Mouse (Mus musculus): ENCODE results near the gene Hs3st5. TPM values are rescaled to one million over a fixed set of nuclear protein-coding genes. Genes with fewer than 3 reads are reported as not detected.

Gene Hs3st5
- polyA plus RNA-seq, 1 experiment from 2014 or later: 0.08 TPM

DNA sequence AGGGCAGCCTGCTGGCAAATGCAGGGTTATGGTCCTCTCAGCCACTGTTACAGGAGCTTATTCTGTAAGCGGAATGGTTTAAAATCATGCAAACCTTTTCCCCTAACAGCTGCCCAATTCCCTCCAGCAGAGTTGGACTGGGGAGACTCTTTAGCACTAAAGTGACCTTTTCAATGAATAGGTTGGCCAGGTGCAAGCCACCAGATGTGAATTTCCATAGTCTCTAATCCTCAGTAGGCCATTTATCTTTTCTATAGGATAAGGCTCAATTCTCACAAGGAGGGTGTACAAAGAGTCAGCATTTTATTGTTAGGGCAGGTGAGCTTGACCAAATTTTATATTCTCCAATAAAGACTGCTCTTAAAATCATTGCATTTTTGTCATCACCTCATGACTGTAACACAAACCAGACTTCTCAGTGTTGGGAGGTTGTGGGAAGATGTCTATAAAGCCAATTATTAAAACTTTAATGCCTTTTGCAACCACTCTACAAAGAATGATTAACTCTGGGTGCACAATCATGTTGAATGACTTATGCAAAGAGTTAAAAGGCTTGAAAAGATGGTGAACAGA, 21.8 kb upstream of the Hs3st5 start:
- no peak for ATAC-seq (ENCODE audit: insufficient read depth)
- WGBS: 82% methylated on average over 1 of the region's 1 CpGs
- no peak overlapping the region for H3K27ac ChIP-seq (ENCODE audit: low read depth)
- TF ChIP-seq CTCF (IDR thresholded peaks at IDR 0.05; ENCODE audit: low read depth): no peak
- no peak overlapping the region for H3K9ac ChIP-seq
- H3K27me3 ChIP-seq (ENCODE audit: insufficient read depth, low read length): no peaks in the 10 kb centered on the region
- no peaks in the 10 kb centered on the region for H3K4me1 ChIP-seq (ENCODE audit: insufficient read depth)
- no peak overlapping the region for H3K4me3 ChIP-seq (ENCODE audit: low read depth, low read length)
- H3K36me3 ChIP-seq (ENCODE audit: insufficient read depth): no peaks in the 10 kb centered on the region
- no peak overlapping the region for H3K4me2 ChIP-seq
- no peak for DNase-seq
- no peaks in the 10 kb centered on the region for H3K9me3 ChIP-seq (ENCODE audit: low read depth, low read length)

DNA sequence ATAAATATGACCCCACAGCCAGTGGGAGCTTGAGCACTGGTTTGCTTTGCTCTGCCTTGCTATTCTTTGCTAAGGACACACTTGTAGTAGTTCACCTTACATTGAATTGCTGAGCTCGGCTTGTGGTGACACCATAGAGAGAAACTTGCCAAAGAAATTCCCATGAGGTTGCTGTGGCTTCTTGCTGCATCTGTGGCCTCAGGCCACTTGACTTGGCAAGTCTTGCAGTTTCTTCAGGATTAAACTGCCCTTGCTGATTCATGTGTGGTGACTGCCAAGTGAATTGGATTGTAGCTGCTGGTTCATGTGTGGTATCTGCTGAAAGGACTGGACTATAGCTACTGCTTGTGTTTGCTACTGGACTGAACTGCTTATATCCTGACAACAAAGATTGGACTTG, 13.0 kb upstream of the Hs3st5 start:
- Histone ChIP-seq H3K27me3 (ENCODE audit: insufficient read depth, low read length) (no peaks in the 10 kb centered on the region), H3K27ac (ENCODE audit: low read depth) (no peak overlapping the region), H3K4me2 (no peak overlapping the region), H3K4me3 (ENCODE audit: low read depth, low read length) (no peak overlapping the region), H3K4me1 (ENCODE audit: insufficient read depth) (no peaks in the 10 kb centered on the region), H3K9me3 (ENCODE audit: low read depth, low read length) (no peaks in the 10 kb centered on the region), H3K9ac (no peak overlapping the region), H3K36me3 (ENCODE audit: insufficient read depth) (no peaks in the 10 kb centered on the region)
- no peak for ATAC-seq (ENCODE audit: insufficient read depth)
- DNase-seq: no peak
- 82% methylated on average over 1 of the region's 1 CpGs for whole genome bisulfite sequencing
- no peak for TF ChIP-seq CTCF (IDR thresholded peaks at IDR 0.05; ENCODE audit: low read depth)

DNA sequence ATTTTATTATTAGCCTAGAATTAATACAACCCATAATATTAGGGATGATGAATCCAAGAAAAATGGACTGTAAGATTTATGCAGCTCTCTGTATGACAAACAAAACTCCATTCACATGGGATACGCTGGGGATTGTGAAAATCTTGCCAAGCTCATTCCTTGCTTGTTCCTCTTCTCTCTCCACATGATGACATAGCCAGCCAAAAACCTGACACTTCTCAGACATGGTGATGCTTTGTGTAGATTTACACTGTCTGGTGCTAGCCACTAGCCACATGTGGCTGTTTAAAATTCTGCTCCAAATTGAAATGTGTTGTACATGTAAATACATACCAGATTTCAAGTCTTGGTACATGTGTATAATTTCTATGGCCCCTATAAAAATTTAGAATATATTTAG, 6.9 kb upstream of the Hs3st5 start:
- Histone ChIP-seq H3K9me3 (ENCODE audit: low read depth, low read length) (no peaks in the 10 kb centered on the region), H3K4me1 (ENCODE audit: insufficient read depth) (no peaks in the 10 kb centered on the region), H3K36me3 (ENCODE audit: insufficient read depth) (no peaks in the 10 kb centered on the region), H3K9ac (no peak overlapping the region), H3K27ac (ENCODE audit: low read depth) (no peak overlapping the region), H3K27me3 (ENCODE audit: insufficient read depth, low read length) (no peaks in the 10 kb centered on the region), H3K4me3 (ENCODE audit: low read depth, low read length) (no peak overlapping the region), H3K4me2 (no peak overlapping the region)
- no peak for ATAC-seq (ENCODE audit: insufficient read depth)
- TF ChIP-seq CTCF (IDR thresholded peaks at IDR 0.05; ENCODE audit: low read depth): no peak
- no peak for DNase-seq
- 63% methylated on average over 1 of the region's 1 CpGs for WGBS

DNA sequence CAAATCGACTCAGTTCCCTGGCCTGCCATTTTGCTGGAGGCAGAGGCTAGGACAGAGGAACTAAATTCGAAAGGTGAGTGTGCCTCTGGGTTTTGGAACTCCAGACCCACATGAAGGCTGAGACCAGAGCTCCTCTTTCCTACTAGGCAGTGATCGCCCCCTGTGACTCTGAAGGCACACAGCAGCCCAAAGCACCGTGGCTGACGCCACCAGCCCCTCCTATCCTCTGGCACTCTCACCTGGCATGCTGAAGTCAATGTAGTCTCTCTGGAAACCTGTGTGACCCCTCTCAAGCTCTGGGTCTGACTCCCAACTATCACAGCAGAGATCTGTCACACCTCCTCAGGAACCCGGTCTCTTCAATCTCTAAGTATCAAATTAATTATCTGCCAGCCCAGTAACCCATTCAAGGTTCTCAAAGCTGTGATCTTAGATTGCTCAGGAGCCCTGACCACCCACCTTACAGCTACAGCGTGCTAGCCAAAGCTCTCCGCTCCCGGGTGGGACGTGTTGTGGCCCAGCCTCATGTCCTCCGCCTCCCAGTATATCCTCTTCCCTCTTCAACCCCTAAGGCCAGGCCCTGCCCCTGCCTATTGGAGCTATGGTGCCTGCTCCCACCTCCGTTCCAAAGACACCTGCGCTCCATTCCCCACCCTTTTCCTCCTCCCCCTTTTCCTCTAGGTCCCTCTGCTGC, 434 bp upstream of the Hs3st5 start:
- Histone ChIP-seq H3K4me2 (peak overlapping the region; percentile 99), H3K27me3 (ENCODE audit: insufficient read depth, low read length) (peaks cover 38% of the 10 kb centered on the region), H3K27ac (ENCODE audit: low read depth) (no peak overlapping the region), H3K36me3 (ENCODE audit: insufficient read depth) (no peaks in the 10 kb centered on the region), H3K4me3 (ENCODE audit: low read depth, low read length) (peak overlapping the region; percentile 55), H3K4me1 (ENCODE audit: insufficient read depth) (no peaks in the 10 kb centered on the region), H3K9ac (no peak overlapping the region), H3K9me3 (ENCODE audit: low read depth, low read length) (no peaks in the 10 kb centered on the region)
- DNase-seq (peak; percentile 12), ATAC-seq (ENCODE audit: insufficient read depth) (peak; percentile 46; the same call in 1 of the 2 replicates)
- peak; percentile 23; the same call in 1 of the 2 replicates for TF ChIP-seq CTCF (IDR thresholded peaks at IDR 0.05; ENCODE audit: low read depth)
- 9% methylated on average over 13 of the region's 13 CpGs for WGBS

DNA sequence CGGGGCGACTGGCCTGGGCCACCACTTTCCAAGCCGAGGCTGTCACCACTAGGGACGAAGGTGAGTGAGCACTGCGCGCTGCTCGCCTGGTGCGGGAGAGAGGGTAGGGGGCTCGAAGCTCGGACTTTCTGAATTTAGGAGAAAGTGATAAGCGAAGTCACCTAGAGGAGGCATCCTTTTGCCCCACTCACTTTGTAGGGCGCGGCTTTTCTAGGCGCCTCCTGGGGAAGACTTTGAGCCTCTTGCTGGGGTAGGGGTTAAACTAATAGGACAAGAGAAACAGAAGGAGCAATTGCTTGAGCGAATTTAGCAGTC, 899 bp downstream of the Hs3st5 start:
- ATAC-seq (ENCODE audit: insufficient read depth): no peak; the same call in 1 of the 2 replicates
- Histone ChIP-seq H3K27ac (ENCODE audit: low read depth) (no peak overlapping the region), H3K4me1 (ENCODE audit: insufficient read depth) (no peaks in the 10 kb centered on the region), H3K36me3 (ENCODE audit: insufficient read depth) (no peaks in the 10 kb centered on the region), H3K9ac (peak overlapping the region; percentile 51; the same call in 1 of the 2 replicates), H3K27me3 (ENCODE audit: insufficient read depth, low read length) (peaks cover 38% of the 10 kb centered on the region), H3K4me3 (ENCODE audit: low read depth, low read length) (peak overlapping the region; percentile 55), H3K4me2 (peak overlapping the region; percentile 99), H3K9me3 (ENCODE audit: low read depth, low read length) (no peaks in the 10 kb centered on the region)
- no peak; the same call in 1 of the 2 replicates for TF ChIP-seq CTCF (IDR thresholded peaks at IDR 0.05; ENCODE audit: low read depth)
- 0% methylated on average over 15 of the region's 15 CpGs for WGBS
- no peak for DNase-seq

DNA sequence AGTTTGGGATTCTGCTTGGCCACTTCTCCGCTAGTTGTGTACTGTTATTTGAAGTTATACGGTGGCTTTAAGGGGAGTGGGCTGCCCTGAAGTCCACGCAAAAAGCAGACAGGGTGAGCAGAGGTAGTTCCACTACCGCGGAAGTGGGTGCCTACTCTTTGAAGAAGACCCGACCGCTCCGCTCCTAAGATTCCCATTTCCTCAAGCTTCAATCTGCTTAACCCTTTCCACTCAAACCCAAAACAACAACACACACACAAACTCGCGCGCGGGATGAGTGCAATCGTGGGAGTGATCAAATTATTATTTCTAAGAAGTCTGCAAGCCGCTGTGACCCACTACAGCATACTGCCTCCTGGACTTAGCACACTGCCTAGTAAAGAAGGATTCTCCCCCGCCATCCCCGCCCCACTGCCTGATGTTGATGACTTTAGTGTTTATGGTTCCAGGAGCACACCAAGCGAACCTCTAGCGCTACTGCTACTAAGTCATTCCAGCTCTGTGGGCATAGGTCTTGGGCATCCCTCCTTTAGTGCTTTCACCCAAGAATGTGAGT, 1.5 kb downstream of the Hs3st5 start:
- Histone ChIP-seq H3K36me3 (ENCODE audit: insufficient read depth) (no peaks in the 10 kb centered on the region), H3K9ac (no peak overlapping the region), H3K9me3 (ENCODE audit: low read depth, low read length) (no peaks in the 10 kb centered on the region), H3K4me3 (ENCODE audit: low read depth, low read length) (peak overlapping the region; percentile 55), H3K27ac (ENCODE audit: low read depth) (no peak overlapping the region), H3K27me3 (ENCODE audit: insufficient read depth, low read length) (peaks cover 38% of the 10 kb centered on the region), H3K4me2 (peak overlapping the region; percentile 99), H3K4me1 (ENCODE audit: insufficient read depth) (no peaks in the 10 kb centered on the region)
- peak; percentile 2 for DNase-seq
- under 1% methylated on average over 18 of the region's 18 CpGs for WGBS
- ATAC-seq (ENCODE audit: insufficient read depth): no peak
- TF ChIP-seq CTCF (IDR thresholded peaks at IDR 0.05; ENCODE audit: low read depth): no peak

DNA sequence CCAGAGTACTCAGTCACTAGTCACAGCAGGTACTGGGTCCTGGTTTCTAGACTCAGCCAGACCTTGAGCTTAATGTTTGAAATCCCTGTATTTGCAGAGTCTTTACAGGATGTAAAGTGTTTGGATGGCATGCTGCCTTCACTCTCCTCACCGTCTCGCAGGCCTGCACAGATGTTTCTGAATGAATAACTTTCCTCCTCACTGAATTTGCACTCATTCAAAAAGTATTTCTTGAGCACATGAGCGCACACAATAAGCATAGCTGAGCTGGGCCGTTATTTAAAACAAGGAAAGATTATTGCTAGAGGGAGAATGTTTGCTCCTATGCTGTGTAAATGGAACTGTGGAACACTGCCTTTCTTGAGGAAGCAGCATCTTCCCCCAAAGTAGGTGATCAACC, 2.9 kb downstream of the Hs3st5 start:
- DNase-seq: no peak
- Histone ChIP-seq H3K4me3 (ENCODE audit: low read depth, low read length) (no peak overlapping the region), H3K27ac (ENCODE audit: low read depth) (no peak overlapping the region), H3K27me3 (ENCODE audit: insufficient read depth, low read length) (peaks cover 38% of the 10 kb centered on the region), H3K4me2 (no peak overlapping the region), H3K36me3 (ENCODE audit: insufficient read depth) (no peaks in the 10 kb centered on the region), H3K4me1 (ENCODE audit: insufficient read depth) (no peaks in the 10 kb centered on the region), H3K9me3 (ENCODE audit: low read depth, low read length) (no peaks in the 10 kb centered on the region), H3K9ac (no peak overlapping the region)
- TF ChIP-seq CTCF (IDR thresholded peaks at IDR 0.05; ENCODE audit: low read depth): no peak
- 55% methylated on average over 4 of the region's 4 CpGs for WGBS
- ATAC-seq (ENCODE audit: insufficient read depth): no peak
